Mouse (Mus musculus) midbrain, postnatal 0 days (tissue): ENCODE measurements at regions not wholly inside any gene's neighbourhood (a gene's known extent, or its start where the extent isn't known, plus 50 kb on each side); places are given as distances from the start of the nearest gene placed in this dataset.

Source experiments
- ATAC-seq: fragments of 200-750 bp; cut with Nextera tagmentation; 2 replicates; pipeline ENCODE4 v1.8.0; 2017; ENCODE audit warnings: moderate number of reproducible peaks, mild to moderate bottlenecking, moderate TSS enrichment, moderate library complexity; ENCODE audit not compliant: low FRiP score
- DNase-seq: peaks from one replicate; pipeline ENCODE4 v3.0.0-alpha.2; 2015; ENCODE audit warnings: low spot score
- H3K27ac ChIP-seq: fragments of 300-500 bp; sonication (generic); 2 replicates; pipeline ENCODE4 v1.5.1; 2014; ENCODE audit warnings: low read depth, mild to moderate bottlenecking, low read length, mixed read lengths
- H3K27me3 ChIP-seq: fragments of 300-500 bp; sonication (generic); 2 replicates; pipeline ENCODE4 v1.6.1; 2014; ENCODE audit warnings: low read length, control low read depth, mixed read lengths; ENCODE audit not compliant: insufficient read depth
- H3K36me3 ChIP-seq: fragments of 300-500 bp; sonication (generic); 2 replicates; pipeline ENCODE4 v1.6.1; 2014; ENCODE audit warnings: low read length, control low read depth, mixed read lengths; ENCODE audit not compliant: insufficient read depth
- H3K4me1 ChIP-seq: fragments of 300-500 bp; sonication (generic); 2 replicates; pipeline ENCODE4 v1.6.1; 2014; ENCODE audit warnings: mild to moderate bottlenecking, control low read depth, antibody characterized with exemption, low read length, mixed read lengths; ENCODE audit not compliant: insufficient read depth
- H3K4me2 ChIP-seq: fragments of 300-500 bp; sonication (generic); 2 replicates; pipeline ENCODE4 v1.6.1; 2014; ENCODE audit warnings: low read depth, mild to moderate bottlenecking, low read length, mixed read lengths; ENCODE audit not compliant: poor library complexity, severe bottlenecking
- H3K4me3 ChIP-seq: fragments of 300-500 bp; sonication (generic); 2 replicates; pipeline ENCODE4 v1.5.1; 2014; ENCODE audit warnings: low read depth, mild to moderate bottlenecking, low read length, moderate library complexity
- H3K9ac ChIP-seq: fragments of 300-500 bp; sonication (generic); replicated peaks from 2 replicates; pipeline ENCODE4 v1.6.1; 2014; ENCODE audit warnings: mild to moderate bottlenecking, low read length, moderate library complexity, mixed read lengths; ENCODE audit not compliant: poor library complexity, severe bottlenecking
- H3K9me3 ChIP-seq: fragments of 300-500 bp; sonication (generic); 2 replicates; pipeline ENCODE4 v1.6.1; 2016; ENCODE audit warnings: low read length, control low read depth
- CTCF ChIP-seq: IDR thresholded peaks from 2 replicates; pipeline ENCODE4 v1.5.1; 2016; ENCODE audit warnings: antibody characterized with exemption, mild to moderate bottlenecking
- WGBS: fragments of 180-500 bp; shearing (Covaris S2); extraction: QIAGEN DNeasy Blood & Tissue Kit; methylation state at CpG from one replicate; pipeline ENCODE4 v1.1.7; 2014; 5-methylcytosine and 5-hydroxymethylcytosine counted together

GRCm38 (mm10) chr12:66055206-66055605 is 229.0 kb downstream of the Rpl10l start:
- Histone ChIP-seq H3K4me2 (no peak overlapping the region), H3K36me3 (no peaks in the 10 kb centered on the region), H3K9me3 (no peaks in the 10 kb centered on the region), H3K4me1 (no peaks in the 10 kb centered on the region), H3K27ac (no peak overlapping the region), H3K9ac (no peak overlapping the region), H3K4me3 (no peak overlapping the region), H3K27me3 (no peaks in the 10 kb centered on the region)
- ATAC-seq = peak; percentile 41; the same call in 1 of the 2 replicates
- WGBS = 61% methylated on average over 2 of the region's 2 CpGs
- no peak for DNase-seq
- no peak for TF ChIP-seq CTCF

- Histone ChIP-seq H3K9ac (no peak overlapping the region), H3K4me1 (no peaks in the 10 kb centered on the region), H3K27me3 (no peaks in the 10 kb centered on the region), H3K27ac (no peak overlapping the region), H3K9me3 (no peaks in the 10 kb centered on the region), H3K4me3 (no peak overlapping the region), H3K4me2 (no peak overlapping the region), H3K36me3 (no peaks in the 10 kb centered on the region)
- ATAC-seq (no peak), DNase-seq (no peak)
- no peak for TF ChIP-seq CTCF
Measured at GRCm38 (mm10) chr12:66048936-66049335, 235.3 kb downstream of the Rpl10l start.

GRCm38 (mm10) chr12:66036281-66036680 is 247.9 kb downstream of the Rpl10l start:
- Histone ChIP-seq H3K27ac (no peak overlapping the region), H3K4me1 (no peaks in the 10 kb centered on the region), H3K4me2 (no peak overlapping the region), H3K27me3 (no peaks in the 10 kb centered on the region), H3K4me3 (no peak overlapping the region), H3K9ac (no peak overlapping the region), H3K9me3 (no peaks in the 10 kb centered on the region), H3K36me3 (no peaks in the 10 kb centered on the region)
- ATAC-seq = no peak
- peak; percentile 45 for DNase-seq
- WGBS = 86% methylated on average over 2 of the region's 2 CpGs
- no peak for TF ChIP-seq CTCF

GRCm38 (mm10) chr12:66027535-66027934 is 256.7 kb downstream of the Rpl10l start:
- Histone ChIP-seq H3K4me2 (no peak overlapping the region), H3K36me3 (no peaks in the 10 kb centered on the region), H3K4me3 (no peak overlapping the region), H3K9ac (no peak overlapping the region), H3K27me3 (no peaks in the 10 kb centered on the region), H3K27ac (no peak overlapping the region), H3K9me3 (no peaks in the 10 kb centered on the region), H3K4me1 (no peaks in the 10 kb centered on the region)
- WGBS = 77% methylated on average over 1 of the region's 1 CpGs
- TF ChIP-seq CTCF = no peak
- ATAC-seq = no peak
- no peak for DNase-seq

GRCm38 (mm10) chr12:66012706-66013105 is 271.5 kb downstream of the Rpl10l start:
- Histone ChIP-seq H3K4me1 (no peaks in the 10 kb centered on the region), H3K4me3 (no peak overlapping the region), H3K27me3 (no peaks in the 10 kb centered on the region), H3K27ac (no peak overlapping the region), H3K36me3 (no peaks in the 10 kb centered on the region), H3K4me2 (no peak overlapping the region), H3K9ac (no peak overlapping the region), H3K9me3 (no peaks in the 10 kb centered on the region)
- 84% methylated on average over 2 of the region's 2 CpGs for WGBS
- peak; percentile 3 for DNase-seq
- no peak for ATAC-seq
- TF ChIP-seq CTCF = no peak
